Mouse (Mus musculus) megakaryocyte, embryonic 14.5 days (primary cell): ENCODE measurements around the gene G530012D18Rik.
"Not testable (repeated sequence)": the region's sequence is repeated elsewhere in the genome, so short reads cannot be mapped to it uniquely, and the experiment has no call there.

Experiments used
- FLI1 ChIP-seq: IDR thresholded peaks from 2 replicates; pipeline ENCODE4 v1.6.1; 2012; ENCODE audit warnings: low read length, inconsistent platforms, mixed read lengths
- GATA1 ChIP-seq: IDR thresholded peaks from 3 replicates; pipeline ENCODE4 v1.6.1; 2012; ENCODE audit warnings: mixed read lengths, low read length, inconsistent platforms, borderline replicate concordance

GRCm38 (mm10) chr1:85598271-85599012 is 23.0 kb downstream of the G530012D18Rik start, which contains the start of gene Sp110:
- TF ChIP-seq GATA1, FLI1: not testable (repeated sequence)
